Mouse (Mus musculus) splenic B cell, adult 2 months (primary cell): ENCODE results near the gene Upk2.
"Not testable (repeated sequence)": the region's sequence is repeated elsewhere in the genome, so short reads cannot be mapped to it uniquely, and the experiment has no call there.

Experiments
- DNase-seq: peaks from one replicate; pipeline ENCODE4 v3.0.0-alpha.2; 2011; ENCODE audit warnings: low read depth, low spot score
- H3K27me3 ChIP-seq: 2 replicates; pipeline ENCODE4 v1.6.1; 2012; ENCODE audit warnings: mild to moderate bottlenecking, low read length, moderate library complexity, mixed read lengths; ENCODE audit not compliant: control insufficient read depth, poor library complexity, insufficient read depth, severe bottlenecking
- H3K36me3 ChIP-seq: 2 replicates; pipeline ENCODE4 v1.6.1; 2012; ENCODE audit warnings: mild to moderate bottlenecking, low read length, moderate library complexity, mixed read lengths; ENCODE audit not compliant: control insufficient read depth, poor library complexity, insufficient read depth, severe bottlenecking

Gene Upk2

DNA sequence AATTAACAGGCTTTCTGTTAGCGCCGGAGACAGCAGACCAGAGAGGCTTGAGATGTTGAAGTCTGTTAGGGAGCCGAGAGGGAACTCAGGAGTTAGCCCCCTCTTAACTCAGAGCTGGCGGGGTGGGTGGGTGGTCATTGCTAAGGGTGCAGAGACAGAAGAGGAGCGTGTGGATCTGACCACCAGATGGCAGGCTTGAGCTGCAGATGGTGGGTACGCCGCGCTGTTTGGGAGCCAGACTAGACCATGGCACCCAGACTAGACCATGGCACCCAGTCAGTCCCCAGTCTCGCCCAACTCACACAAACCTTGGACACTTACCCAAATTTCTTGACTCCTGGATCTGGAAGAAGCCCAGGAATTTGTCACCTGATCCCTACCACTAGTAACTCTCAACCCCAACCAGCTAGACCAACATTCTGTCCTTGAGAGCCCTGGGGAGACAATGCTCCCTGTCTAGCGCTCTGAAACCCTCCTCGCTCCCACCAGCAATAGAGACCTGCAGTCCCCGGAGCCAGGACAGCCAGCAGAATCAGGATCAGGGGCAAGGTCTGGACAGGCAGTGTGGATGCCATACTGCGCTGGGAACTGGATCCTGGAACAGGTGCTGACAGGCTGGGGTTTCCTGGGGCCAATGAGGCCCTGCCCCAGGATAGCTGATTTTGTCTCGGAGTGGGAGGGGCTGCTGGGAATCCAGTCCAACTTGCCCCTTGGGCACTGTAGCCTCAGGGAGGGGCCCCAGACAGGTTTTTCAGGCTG is 465 bp downstream of the Upk2 start:
- DNase-seq, result peak; percentile 93
- Histone ChIP-seq H3K36me3 (no peaks in the 10 kb centered on the region), H3K27me3 (no peaks in the 10 kb centered on the region)

DNA sequence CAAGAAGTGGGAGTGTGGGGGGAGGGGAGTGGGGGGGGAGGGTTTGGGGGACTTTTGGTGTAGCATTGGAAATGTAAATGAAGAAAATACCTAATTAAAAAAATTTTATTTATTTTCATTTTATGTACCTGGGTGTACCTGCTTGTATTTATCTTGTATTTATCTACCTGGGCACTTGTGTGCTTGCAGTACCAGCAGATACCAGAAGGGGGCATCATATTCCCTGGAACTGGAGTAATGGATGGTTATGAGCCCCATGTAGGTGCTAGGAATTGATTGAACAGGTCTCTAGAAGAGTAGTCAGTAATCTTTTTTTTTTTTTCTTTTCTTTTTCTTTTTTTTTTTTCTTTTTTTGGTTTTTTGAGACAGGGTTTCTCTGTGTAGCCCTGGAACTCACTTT is 4.4 kb downstream of the Upk2 start:
- Histone ChIP-seq H3K27me3 (no peaks in the 10 kb centered on the region), H3K36me3 (no peaks in the 10 kb centered on the region)
- peak; percentile 70 for DNase-seq

DNA sequence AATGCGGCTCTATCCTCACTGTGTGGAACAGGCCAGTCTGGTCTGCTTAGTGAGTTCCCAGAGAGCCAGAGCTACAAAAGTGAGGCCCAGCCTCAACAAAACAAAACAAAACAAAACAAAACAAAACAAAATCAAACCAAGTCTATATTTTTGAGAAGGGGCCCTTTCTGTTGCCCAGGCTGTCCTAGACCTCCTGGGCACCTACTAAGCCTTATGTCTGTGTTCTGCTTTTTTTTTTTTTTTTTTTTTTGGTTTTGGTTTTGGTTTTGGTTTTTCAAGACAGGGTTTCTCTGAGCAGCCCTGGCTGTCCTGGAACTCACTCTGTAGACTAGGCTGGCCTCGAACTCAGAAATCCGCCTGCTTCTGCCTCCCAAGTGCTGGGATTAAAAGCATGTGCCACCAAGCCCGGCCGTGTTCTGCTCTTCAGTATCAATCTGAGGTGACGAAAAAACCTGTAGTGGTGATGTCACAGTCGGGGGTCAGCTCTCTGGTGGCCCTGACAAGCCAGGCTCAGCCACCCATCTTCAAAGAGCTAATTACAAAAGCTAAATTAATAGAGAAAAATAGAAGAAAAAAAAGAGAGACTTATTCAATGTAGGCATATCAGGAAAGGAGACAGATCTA is 10.3 kb downstream of the Upk2 start:
- DNase-seq, H3K27me3 ChIP-seq, H3K36me3 ChIP-seq: not testable (repeated sequence)

DNA sequence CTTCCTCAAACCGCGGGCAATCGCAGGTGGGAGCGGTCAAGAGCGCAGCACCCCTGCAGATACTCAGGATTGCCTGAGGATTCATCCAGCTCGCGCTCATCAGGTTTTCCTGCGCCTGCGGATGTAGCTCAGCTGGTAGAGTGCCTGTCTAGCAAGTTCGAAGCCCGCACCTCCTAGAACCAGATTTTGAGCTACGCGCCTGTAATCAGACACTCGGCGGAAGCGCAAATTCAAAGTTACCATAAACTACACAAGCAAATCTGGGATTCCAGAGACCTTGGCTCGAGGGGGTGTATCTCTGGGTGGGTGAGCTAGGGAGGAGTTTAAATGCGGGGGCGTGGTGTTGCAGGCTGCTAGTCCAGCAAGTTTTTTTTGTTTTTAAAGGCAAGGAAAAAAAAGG is 13.8 kb downstream of the Upk2 start, which contains the start of gene Foxr1:
Gene Foxr1, minus strand, starts transcription at position 176 of the 400 bp plus-strand sequence.
- no peaks in the 10 kb centered on the region for H3K27me3 ChIP-seq
- DNase-seq, result no peak
- no peaks in the 10 kb centered on the region for H3K36me3 ChIP-seq

DNA sequence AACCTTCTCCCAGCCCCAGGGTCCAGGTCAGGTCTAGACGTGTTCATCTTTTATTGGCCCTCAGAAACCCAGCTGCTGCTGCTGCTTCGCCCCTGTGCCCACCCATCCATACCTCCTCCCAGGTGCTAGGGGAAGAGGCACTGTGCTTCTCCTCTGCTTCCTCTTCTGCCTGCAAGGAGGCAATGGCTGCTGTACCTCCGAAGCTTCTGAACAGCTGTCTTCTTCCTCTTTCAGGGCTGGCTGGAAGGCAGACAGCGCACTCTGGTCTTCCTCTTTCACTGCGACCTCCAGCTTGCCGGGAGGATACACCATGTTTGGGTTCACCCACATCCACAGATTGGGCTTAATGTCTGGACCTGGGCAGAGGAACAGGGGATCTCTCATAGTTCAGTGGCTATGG is 19.0 kb downstream of the Upk2 start:
- peak; percentile 76 for DNase-seq
- H3K36me3 ChIP-seq, result no peaks in the 10 kb centered on the region

DNA sequence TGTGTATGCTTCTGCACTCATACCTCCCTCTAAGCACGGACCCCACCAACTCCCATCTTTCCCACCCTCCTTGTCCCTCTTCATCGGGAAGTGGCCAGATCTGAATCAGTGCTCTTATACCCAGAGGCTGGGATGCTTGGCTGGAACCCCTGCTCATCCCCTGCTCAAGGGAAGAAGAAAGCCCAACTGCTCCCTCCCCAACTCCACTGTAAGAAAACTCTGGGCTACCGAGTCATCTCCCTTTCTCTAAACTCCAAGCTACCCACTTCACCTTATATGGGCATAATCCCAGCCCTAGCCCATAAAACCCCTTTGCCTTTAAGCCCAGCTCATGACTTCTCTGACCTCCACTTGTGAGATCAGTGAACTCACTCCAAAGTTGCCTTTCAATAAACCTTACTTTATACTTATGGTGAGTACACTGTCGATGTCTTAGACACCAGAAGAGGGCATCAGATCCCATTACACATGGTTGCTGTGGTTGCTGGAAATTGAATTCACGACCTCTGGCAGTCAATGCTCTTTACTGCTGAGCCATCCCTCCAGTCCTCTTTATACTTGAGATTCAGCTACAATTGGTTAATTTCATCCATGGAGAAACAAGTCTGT is 22.1 kb downstream of the Upk2 start:
- Histone ChIP-seq H3K36me3 (no peaks in the 10 kb centered on the region), H3K27me3 (no peaks in the 10 kb centered on the region)
- DNase-seq, result no peak

More for the DNA sequence above, 19.0 kb downstream of the Upk2 start:
- no peaks in the 10 kb centered on the region for H3K27me3 ChIP-seq

DNA sequence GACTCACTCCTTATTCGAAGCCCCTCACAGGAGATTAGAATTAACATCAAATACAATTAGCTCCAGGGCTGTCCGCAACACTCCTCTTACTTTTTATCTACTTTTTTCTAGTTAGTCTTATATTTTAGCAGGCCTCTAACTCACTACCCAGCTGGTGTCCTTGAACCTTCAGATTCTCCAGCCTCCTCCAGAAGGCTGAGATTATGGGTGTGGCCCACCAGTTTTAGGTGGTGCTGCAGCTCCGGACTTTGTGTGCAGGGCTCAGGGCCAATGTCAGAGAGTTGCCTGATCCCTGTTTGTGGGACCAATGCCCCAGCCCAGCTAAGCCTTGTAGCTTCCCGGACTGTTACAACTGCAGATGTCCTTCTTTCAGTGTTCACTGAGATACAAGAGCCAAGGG is 31.2 kb downstream of the Upk2 start:
- no peak for DNase-seq
- H3K36me3 ChIP-seq, result no peaks in the 10 kb centered on the region
- H3K27me3 ChIP-seq, result no peaks in the 10 kb centered on the region

DNA sequence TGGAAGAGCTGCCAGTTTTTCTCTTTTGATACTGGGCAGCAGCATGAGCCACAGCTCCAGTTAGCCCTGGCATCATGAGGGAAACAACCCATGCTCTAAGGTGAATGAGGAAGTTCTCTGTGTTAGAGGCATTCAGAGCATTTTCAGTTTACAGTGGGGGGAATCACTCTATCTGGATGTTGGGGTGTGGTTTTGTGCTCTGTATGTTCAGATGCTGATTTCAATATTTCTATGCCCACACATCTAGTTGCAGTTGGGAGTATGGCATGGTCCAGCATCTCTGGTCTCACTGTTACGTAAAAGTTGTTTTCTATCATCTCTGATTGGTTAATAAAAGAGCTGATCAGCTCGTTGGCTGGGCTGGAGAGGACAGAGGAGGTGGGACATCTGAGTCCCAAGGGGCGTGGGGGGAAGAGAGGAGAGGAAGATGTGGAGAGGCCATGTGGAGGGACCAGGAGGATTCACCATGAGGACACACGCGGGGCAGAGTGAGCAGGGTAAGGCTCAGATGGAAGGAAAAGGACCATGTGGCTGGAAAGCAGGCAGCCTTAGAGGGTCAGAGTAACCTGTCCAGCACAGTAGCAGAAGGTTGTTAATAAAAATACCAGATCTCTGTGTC is 34.4 kb downstream of the Upk2 start:
- Histone ChIP-seq H3K27me3 (no peaks in the 10 kb centered on the region), H3K36me3 (no peaks in the 10 kb centered on the region)
- peak; percentile 58 for DNase-seq

DNA sequence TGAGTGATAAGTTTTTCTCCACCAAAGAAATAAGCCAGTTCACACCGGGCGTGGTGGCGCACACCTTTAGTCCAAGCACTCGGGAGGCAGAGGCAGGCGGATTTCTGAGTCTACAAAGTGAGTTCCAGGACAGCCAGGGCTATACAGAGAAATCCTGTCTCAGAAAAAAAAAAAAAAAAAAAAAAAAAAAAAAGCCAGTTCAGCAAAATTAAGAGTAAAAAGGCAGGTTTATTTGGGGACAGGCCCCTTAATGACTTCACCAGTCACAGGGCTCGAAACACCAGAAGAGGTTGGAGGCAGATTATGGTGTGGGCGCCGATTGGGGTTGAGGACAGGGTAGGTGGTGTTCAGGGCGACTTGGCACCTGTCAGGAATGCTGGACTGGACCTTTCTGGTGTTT is 35.0 kb downstream of the Upk2 start:
- DNase-seq, H3K27me3 ChIP-seq, H3K36me3 ChIP-seq: not testable (repeated sequence)

DNA sequence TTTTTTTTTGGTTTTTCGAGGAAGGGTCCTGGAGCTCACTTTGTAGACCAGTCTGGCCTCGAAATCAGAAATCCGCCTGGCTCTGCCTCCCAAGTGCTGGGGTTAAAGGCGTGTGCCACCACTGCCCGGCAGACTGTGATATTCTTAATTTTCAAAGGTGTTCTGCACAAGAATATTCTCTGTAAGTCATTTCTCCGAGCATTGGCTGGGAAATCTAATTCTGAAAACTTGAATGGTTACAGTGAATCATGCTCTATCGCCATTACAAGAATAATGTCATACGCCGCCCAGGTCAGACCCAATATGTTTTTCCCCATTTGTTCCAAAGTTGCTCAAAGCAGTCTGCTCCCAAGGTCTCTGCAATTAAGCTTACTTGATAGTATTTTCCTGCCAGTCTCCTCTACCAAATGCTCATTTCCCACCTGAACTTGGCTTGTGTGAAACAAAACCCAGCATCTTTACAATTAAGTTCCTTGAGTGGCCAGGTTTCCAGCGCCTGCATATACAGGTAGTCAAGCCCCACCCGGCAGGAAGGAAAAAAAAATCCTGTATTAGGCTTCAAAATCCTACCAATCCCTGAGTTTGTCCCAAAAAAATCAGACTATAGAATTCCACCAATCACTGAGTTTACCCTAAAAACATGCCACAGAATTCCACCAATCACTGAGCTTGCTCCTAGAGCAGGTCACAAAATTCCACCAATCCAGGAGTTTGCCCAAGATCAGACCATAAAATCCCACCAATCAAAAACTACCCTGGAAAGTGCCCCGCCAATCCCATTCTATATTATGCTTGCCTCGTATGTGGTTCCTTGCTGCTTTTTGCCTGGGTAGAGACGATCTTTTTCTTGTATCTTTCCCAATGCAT is 36.0 kb downstream of the Upk2 start, which contains the start of gene Ccdc84:
Gene Ccdc84, minus strand, starts transcription at position 51 of the 867 bp plus-strand sequence.
- DNase-seq, result no peak

DNA sequence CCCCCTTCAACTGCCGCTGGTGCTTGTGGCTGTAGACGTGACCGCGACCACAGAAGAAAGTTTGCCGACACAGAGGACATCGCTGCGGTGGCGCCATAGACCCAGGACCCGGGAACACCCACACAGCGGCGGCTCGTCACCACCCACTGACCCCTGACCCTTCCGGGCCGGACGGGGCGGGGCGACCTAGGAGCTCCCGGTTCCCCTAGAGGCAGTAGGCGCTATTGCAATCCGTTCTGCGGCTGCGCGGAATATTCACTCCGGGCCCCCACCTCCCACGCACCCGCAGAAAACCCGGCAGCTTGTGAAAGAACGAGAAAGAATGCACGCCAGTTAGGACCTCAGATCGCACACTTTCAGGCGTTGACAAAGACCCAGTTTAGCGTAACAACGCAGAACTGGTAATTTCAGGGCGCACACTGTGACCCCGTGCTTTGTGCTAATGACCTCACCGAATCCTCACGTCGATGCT is 36.8 kb downstream of the Upk2 start:
- peaks cover 4% of the 10 kb centered on the region for H3K36me3 ChIP-seq
- no peaks in the 10 kb centered on the region for H3K27me3 ChIP-seq
- peak; percentile 95 for DNase-seq

More for the DNA sequence above, 36.0 kb downstream of the Upk2 start, which contains the start of gene Ccdc84:
- H3K36me3 ChIP-seq, result no peaks in the 10 kb centered on the region; the same call in 1 of the 2 replicates
- H3K27me3 ChIP-seq, result no peaks in the 10 kb centered on the region

DNA sequence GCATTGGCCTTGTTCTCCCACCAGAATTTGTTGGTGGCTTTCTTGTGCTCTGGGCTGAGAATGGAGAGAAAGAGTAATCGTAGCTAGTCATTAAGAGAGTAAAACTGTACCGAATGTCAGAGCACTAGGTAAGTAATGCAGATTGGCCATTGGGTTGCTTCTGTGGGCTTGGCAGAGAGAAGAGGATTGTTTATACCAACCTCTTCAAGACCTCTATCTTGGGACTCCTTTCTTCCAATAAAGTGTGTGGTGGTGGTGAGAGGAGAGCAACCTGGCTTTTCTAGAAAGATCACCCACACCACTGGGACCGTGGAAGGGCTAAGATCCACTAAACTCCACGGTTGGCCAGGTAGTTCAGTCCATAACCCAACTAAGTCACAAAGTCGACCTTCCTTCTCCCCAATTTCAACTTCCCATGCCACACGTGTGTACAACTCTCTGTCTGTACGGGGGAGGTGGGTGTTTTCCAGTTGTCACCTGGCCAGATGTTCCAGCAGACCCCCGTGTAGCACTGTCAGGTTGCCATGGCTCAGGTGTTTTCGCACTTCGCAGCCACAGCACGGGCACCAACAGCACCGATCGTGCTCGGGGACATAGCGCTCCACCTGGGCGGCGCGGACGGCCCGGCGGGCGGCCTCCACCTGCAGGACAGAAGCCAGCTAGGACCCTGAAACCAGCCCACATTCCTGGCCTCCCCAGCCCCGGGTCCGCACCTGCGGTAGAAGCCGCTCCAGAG is 37.5 kb downstream of the Upk2 start:
- no peak for DNase-seq
- H3K27me3 ChIP-seq, result no peaks in the 10 kb centered on the region
- H3K36me3 ChIP-seq, result peaks cover 7% of the 10 kb centered on the region

DNA sequence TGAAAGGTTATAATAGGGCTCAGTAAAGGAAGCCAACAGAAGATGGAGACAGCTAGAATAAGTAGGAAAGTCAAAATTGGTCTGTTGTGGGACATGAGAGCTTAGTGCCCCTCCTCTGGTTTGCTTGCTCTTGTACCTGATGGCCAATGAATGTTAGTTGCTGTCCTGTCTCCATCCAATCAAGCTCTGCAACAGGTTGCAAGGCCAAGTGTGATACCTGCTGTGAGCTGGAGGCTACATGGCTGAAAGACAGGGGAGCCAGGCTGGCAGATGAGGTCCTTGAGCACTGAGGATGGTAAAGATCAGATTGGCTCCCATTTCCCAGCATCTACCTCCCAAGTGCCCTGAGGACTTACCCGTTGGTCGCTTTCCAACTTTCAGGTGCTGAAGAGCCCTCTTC is 42.0 kb downstream of the Upk2 start:
- no peak for DNase-seq
- H3K36me3 ChIP-seq, result peaks cover 19% of the 10 kb centered on the region
- no peaks in the 10 kb centered on the region for H3K27me3 ChIP-seq
